13 mouse cellular contexts compared by ENCODE assay signal in genomic region chr8:78806006-78806405, GRCm38 (mm10).
"Had no signal": no experiment of that assay in that cellular context is flagged by ENCODE, and none has a peak within 500 bp of the region (broad histone marks: within the 10 kb centered on the region; RNA-seq: fewer than 3 reads in every experiment).

No protein-coding gene starts in this region.

- H3K9ac ChIP-seq: limb, embryonic 13.5 days; liver, embryonic 14.5 days; midbrain, embryonic 13.5 days; neural tube, embryonic 15.5 days had no signal

- DNase-seq: kidney, adult 11 months; kidney, adult 9 months; kidney, postnatal 36 days; lung, adult 18-20 months; right cerebral cortex, adult 18-20 months; right cerebral cortex, postnatal 25 days; thymus, postnatal 4 days had no signal

- H3K9me3 ChIP-seq: limb, embryonic 13.5 days; midbrain, embryonic 13.5 days; neural tube, embryonic 15.5 days had no signal

- H3K27ac ChIP-seq: kidney, postnatal 0 days; limb, embryonic 13.5 days; liver, embryonic 14.5 days; midbrain, embryonic 13.5 days; neural tube, embryonic 15.5 days had no signal

- H3K4me3 ChIP-seq: limb, embryonic 13.5 days; midbrain, embryonic 13.5 days; myocyte; neural tube, embryonic 15.5 days had no signal

- H3K27me3 ChIP-seq: limb, embryonic 13.5 days; midbrain, embryonic 13.5 days; neural tube, embryonic 15.5 days had no signal

- H3K4me2 ChIP-seq: limb, embryonic 13.5 days; midbrain, embryonic 13.5 days; neural tube, embryonic 15.5 days had no signal

- ATAC-seq: midbrain, embryonic 13.5 days had no signal

- H3K4me1 ChIP-seq: limb, embryonic 13.5 days; neural tube, embryonic 15.5 days had no signal
